Mouse (Mus musculus) layer of hippocampus, adult 2 months (tissue): ENCODE data around the gene Pgpep1l. TPM values are rescaled to one million over a fixed set of nuclear protein-coding genes. Genes with fewer than 3 reads are reported as not detected.
"Not testable (repeated sequence)": the region's sequence is repeated elsewhere in the genome, so short reads cannot be mapped to it uniquely, and the experiment has no call there.

Experiments
- DNase-seq, 2 experiments: peaks; one replicate each; pipeline ENCODE4 v3.0.0; 2022; ENCODE audit warnings: low spot score in 2 of 2
- H3K27ac ChIP-seq: fragments of 200-600 bp; 2 replicates; pipeline ENCODE4 v1.8.1; 2022
- H3K4me3 ChIP-seq: fragments of 200-600 bp; 2 replicates; pipeline ENCODE4 v1.8.1; 2022; ENCODE audit warnings: mild to moderate bottlenecking
- CTCF ChIP-seq: fragments of 200-600 bp; conservative IDR thresholded peaks from 2 replicates; pipeline ENCODE4 v1.8.1; 2022; ENCODE audit warnings: antibody characterized with exemption, mild to moderate bottlenecking, moderate library complexity
- total RNA-seq, 2 experiments: library from RNA; stranded (reverse); gene quantifications; 2 replicates each; pipeline ENCODE4 v1.2.3; 2021

The Pgpep1l gene
- total RNA-seq, 2 experiments from 2014 or later, result 3.2 to 3.6 TPM

DNA sequence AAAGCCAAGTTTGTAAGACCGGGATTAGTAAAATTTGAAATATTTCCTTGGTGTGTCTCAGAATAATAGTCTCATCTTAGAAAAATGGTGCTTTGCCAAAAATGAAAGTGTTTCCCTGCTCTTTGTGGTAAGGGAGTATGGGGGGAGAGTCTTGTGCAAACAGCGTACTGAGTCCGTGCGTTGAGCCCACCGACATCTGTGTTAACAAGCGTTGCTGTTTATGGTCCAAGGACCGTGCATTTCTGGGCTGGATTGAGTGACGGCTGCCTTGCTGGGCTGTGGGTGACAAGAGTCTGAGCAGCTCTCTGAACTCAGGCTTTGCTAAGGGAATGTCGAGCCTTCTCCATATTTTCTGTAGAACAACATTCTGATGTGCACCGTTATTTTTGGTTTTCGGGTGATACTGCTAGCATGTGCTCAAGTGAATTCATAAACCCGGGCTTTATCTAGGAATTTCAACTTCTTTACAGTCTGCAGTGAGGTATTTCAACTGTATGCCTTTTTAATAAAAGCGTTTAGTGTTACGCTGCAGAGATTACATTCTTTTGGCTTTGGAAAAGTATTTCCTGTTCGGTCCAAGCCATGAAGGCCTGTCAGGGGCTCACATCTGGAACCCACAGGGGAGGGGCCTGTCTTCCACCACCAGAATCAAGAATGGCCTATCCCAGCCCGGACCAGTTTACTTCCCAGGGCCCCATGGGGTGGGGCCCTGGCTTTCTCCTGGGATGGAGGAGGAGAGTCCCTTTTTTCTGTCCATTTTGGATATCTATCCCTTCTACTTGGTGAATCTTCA lies 30.2 kb upstream of the Pgpep1l start:
- H3K27ac ChIP-seq, result no peak overlapping the region
- no peak overlapping the region for H3K4me3 ChIP-seq
- DNase-seq, result no peak
- no peak for TF ChIP-seq CTCF

DNA sequence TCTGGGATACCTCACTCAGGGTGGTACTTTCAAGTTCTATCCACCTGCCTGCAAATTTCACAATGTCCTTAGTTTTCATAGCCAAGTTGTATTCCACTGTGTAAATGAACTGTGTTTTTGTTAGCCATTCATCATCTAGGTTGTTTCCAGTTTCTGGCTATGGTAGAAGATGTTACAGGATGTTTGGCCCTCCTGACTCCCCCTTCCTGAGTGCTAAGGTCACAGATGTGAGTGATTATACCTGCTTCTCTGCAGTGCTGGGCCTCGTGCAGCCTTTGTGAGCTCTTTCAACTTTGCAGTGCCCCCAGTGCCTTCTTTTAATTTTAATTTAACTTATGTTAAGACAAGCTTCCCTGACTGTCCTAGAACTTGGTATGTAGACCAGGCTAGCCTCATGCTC lies 27.6 kb upstream of the Pgpep1l start:
- TF ChIP-seq CTCF, result no peak

DNA sequence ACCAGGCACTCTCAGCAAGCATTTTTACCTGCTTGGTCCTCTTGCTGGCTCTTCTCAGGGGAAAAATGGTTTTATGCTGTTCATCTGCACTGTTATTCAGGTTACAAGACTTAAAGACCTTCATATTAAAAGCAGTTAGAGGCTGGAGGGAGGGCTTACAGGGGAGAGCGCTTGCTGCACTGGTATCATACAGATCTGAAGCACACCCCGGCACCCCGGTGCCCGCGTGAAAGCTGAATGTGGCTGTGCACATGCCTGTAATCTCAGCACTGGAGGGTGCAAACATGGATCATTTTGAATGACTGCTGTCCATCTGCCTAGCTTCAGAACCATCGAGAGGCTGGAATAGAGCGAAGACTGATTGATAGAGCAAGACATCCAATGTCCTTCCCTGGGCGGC lies 25.0 kb upstream of the Pgpep1l start:
- DNase-seq, result no peak
- no peak for TF ChIP-seq CTCF

More for the DNA sequence above, 27.6 kb upstream of the Pgpep1l start:
- Histone ChIP-seq H3K4me3 (no peak overlapping the region), H3K27ac (no peak overlapping the region)
- DNase-seq, result no peak

DNA sequence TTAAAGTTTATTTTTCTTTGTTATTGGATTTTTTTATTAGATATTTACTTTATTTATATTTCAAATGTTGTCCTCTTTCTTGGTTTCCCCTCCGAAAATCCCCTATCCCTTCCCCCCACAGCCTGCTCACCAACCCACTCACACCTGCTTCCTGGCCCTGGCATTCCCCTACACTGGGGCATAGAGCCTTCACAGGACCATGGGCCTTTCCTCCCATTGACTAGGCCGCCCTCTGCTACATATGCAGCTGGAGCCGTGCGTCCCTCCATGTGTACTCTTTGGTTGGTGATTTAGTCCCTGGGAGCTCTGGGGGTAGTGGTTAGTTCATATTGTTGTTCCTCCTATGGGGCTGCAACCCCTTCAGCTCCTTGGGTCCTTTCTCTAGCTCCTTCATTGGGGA lies 24.0 kb upstream of the Pgpep1l start:
- not testable (repeated sequence) for DNase-seq

More for the DNA sequence above, 25.0 kb upstream of the Pgpep1l start:
- no peak overlapping the region for H3K27ac ChIP-seq
- H3K4me3 ChIP-seq, result no peak overlapping the region

DNA sequence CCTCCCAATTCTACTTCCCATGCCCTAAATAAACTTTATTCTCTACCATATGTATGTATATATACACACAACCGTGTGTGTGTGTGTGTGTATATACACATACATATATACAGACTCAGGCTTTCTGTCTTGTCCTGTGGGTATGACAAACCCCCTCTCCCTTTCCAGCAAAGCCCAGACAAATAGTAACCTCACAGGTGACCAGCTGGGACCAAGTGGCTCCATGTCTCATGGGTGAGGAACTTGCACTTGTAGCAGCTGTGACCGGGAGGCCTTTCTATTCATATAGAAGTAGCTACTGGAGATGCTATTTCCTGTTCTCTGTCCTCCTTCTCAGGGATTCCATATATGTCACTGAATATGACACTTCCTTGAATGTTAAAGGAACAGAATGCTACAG lies 23.5 kb upstream of the Pgpep1l start:
- DNase-seq, result no peak
- Histone ChIP-seq H3K27ac (no peak overlapping the region), H3K4me3 (no peak overlapping the region)
- no peak for TF ChIP-seq CTCF

More for the DNA sequence above, 24.0 kb upstream of the Pgpep1l start:
- H3K4me3 ChIP-seq, H3K27ac ChIP-seq: not testable (repeated sequence)

DNA sequence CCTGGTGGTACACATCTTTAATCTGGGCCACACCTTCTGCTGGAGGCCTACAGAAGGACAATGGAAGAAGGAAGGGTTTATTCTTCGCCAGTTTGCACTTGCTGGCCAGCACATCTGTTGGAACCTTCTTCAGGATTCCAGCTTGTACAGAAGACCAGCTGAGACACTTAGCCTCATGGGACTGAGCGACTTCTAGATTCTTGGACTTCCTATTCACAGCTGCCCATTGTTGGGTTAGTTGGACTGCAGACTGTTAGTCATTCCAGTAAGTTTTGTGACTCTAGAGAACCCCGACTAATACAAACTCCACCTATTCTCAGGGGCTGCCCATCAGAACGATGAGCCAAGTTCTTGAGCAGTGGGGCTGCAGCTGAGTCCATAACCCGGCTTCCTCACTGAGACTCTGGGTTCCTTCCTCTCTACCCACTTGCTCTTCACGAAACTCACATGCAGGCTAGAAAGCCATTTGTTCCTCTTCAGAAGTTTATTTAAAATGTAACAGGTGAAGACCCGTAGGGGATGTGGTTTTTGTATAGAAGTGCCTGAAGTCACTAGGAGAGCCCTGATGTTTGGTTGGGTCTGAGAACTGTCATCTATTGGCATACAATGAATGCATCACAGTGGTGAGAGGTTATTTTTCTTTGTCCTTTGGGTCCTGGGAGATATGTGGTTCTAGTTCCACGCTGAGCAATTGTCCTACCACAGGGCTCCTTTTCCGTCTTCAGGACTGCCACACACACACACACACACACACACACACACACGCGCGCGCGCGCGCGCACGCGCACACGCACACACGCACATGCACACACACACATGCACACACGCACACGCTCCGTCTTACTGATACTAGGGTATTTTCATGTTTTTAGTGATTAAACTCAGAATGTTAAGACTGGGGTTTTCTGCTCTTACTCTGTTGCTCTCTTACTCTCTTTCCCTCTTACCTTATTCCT lies 22.8 kb upstream of the Pgpep1l start:
- TF ChIP-seq CTCF, result no peak
- DNase-seq, result no peak
- H3K27ac ChIP-seq, result no peak overlapping the region
- no peak overlapping the region for H3K4me3 ChIP-seq

DNA sequence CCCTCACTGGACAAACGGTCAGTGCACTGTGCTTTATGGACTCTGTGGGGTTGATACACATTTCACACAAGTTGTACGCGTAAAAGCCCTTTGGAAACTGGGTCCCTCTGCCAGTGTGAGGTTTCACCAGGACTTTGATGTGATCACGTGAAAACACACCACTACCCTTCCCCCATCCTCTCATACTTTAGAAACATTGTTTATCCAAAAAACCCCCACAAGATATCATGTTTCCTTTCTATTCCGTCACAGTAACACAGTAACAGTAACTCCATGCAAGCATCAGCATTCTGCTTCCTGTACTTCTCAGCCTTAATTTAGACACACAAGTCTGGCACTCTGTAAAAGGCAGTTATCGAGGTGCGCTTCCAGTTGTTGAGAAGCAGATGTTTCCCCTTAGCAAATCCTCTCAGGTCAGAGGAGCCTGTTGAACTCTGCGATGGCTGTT lies 21.8 kb upstream of the Pgpep1l start:
- no peak overlapping the region for H3K27ac ChIP-seq
- no peak for TF ChIP-seq CTCF
- no peak for DNase-seq
- H3K4me3 ChIP-seq, result no peak overlapping the region

DNA sequence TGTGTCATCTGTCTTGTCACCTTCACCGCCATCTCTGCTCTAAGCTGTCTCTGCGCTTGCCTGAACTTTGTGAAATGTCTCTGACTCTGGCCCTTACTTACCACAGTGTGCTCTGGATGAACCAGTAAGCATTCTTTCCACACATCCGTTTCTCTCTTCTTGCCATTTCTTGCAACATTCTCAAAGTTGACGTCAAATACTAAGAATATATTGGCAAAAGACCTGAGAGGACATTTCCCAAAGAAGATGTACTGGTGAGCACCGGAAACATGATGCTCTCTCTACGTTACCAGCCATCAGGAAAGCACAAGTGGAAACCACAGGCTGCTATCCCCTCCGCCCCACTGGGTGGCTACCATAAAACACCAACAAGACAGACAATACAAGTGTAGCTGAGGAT lies 19.7 kb upstream of the Pgpep1l start:
- DNase-seq, result no peak
- no peak for TF ChIP-seq CTCF

DNA sequence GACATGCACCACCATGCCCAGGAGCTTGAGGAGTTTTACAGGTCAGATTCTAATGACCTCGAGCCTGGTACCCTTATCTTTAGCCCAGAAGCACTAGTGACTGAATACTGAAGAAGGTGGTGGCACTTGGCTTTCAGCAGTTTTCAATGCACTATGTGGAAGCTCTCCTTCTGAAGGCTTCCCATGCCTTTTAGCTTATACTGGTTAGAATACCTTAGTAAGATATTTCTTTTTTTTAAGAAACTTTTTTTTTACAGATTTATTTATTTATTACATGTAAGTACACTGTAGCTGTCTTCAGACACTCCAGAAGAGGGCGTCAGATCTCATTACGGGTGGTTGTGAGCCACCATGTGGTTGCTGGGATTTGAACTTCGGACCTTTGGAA lies 19.1 kb upstream of the Pgpep1l start:
- H3K4me3 ChIP-seq, H3K27ac ChIP-seq, DNase-seq: not testable (repeated sequence)

More for the DNA sequence above, 19.7 kb upstream of the Pgpep1l start:
- H3K4me3 ChIP-seq, result no peak overlapping the region
- H3K27ac ChIP-seq, result no peak overlapping the region

DNA sequence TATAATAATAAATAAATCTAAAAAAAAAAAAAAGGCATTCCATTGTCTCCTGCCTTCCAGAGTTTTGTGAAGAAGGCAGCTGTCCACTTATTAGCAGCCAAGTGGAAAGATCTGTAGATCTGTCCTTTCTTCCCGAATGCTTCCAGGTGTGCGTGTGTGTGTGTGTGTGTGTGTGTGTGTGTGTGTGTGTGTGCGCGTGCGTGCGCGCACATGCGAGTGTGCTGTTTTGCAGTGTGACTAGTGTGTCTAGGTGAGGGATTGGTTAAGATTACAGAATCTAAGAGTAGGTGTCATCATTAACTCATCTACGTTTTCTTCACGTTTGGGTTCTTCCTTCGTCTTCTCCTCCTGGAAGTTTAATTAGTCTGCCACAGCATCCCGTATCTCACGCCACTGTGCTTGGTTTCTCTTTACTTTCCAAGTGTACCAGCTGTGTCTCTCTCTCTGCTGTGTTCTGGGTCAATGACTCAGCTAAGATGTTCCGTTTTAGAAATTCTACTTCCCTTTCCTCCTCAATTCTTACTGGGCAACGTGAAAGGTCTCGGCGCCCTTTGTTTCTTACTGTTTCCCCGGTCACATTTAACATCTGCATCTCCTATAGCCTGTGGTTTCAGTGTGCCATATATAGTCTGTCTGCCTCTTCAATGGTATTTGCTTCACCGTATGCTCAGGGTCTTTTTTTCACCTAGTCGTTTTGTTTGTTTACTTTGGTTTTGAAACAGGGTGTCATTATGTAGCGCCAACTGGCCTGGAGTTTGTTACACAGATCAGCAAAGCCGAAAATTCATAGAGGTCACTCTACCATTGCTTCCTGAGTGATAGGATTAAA lies 18.5 kb upstream of the Pgpep1l start:
- no peak for DNase-seq
- Histone ChIP-seq H3K4me3 (no peak overlapping the region), H3K27ac (no peak overlapping the region)
- TF ChIP-seq CTCF, result no peak

DNA sequence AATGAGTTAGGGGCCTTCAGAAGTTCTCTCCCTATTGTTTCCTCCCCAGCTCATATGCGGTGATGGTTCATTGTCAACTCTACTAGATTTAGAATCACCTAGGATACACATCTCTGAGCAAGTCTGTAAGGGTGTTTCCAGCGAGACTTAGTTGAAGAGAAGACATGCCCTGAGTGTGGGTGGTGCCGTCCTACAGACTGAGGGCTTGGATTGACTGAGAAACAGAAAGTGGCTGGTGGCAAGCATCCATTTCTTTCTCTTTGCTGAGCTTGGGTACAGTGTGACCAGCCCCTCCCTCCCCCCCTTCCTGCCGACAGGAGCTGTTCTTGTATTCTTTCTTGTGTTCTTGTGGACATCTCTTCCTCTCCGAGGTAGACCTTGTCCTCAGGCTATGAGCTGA lies 17.3 kb upstream of the Pgpep1l start:
- no peak for DNase-seq
- TF ChIP-seq CTCF, result no peak
- Histone ChIP-seq H3K27ac (no peak overlapping the region), H3K4me3 (no peak overlapping the region)

DNA sequence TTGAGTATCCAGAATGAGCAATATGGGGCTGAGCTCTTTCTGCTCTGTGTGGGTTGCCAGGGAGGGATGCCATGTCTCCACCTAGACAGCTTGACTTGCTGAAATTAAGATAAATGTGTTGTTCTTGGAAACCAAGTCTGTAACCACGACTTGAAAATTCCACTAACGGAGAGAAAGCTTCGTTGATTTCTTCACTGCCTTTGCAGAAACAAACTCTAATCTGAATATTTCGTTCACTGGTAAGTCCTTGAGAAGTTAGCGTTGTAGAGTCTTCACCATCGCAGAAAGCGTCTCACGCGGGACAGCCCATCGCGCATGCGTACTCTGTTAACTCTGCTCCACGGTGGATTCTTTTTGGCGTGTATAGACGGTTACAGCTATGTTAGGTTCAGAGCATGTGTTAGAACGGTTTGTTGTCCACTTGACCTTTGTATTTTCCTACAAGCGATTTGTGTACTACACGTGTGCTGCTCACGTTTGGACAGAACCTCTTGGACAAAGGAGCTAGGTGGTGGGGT lies 16.4 kb upstream of the Pgpep1l start:
- no peak overlapping the region for H3K27ac ChIP-seq
- TF ChIP-seq CTCF, result no peak
- no peak for DNase-seq
- H3K4me3 ChIP-seq, result no peak overlapping the region
